Mouse (Mus musculus) forebrain, embryonic 16.5 days (tissue): Measurements from ENCODE around the gene Adamts12. TPM values are rescaled to one million over a fixed set of nuclear protein-coding genes. Genes with fewer than 3 reads are reported as not detected.

Experiments used
- ATAC-seq: fragments of 200-750 bp; cut with Nextera tagmentation; 2 replicates; pipeline ENCODE4 v1.8.0; 2017; ENCODE audit warnings: mild to moderate bottlenecking, moderate library complexity
- H3K27ac ChIP-seq: fragments of 300-500 bp; sonication (generic); 2 replicates; pipeline ENCODE4 v1.5.1; 2014; ENCODE audit warnings: low read length, control low read depth
- H3K27me3 ChIP-seq: fragments of 300-500 bp; sonication (generic); replicated peaks from 2 replicates; pipeline ENCODE4 v1.6.1; 2014; ENCODE audit warnings: low read length; ENCODE audit not compliant: control insufficient read depth, insufficient read depth
- H3K36me3 ChIP-seq: fragments of 300-500 bp; sonication (generic); 2 replicates; pipeline ENCODE4 v1.6.1; 2014; ENCODE audit not compliant: control insufficient read depth, insufficient read depth
- H3K4me1 ChIP-seq: fragments of 300-500 bp; sonication (generic); replicated peaks from 2 replicates; pipeline ENCODE4 v1.6.1; 2014; ENCODE audit warnings: low read length; ENCODE audit not compliant: control insufficient read depth, insufficient read depth
- H3K4me2 ChIP-seq: fragments of 300-500 bp; sonication (generic); 2 replicates; pipeline ENCODE4 v1.6.1; 2014; ENCODE audit warnings: mild to moderate bottlenecking, low read length, control low read depth
- H3K4me3 ChIP-seq: fragments of 300-500 bp; sonication (generic); replicated peaks from 2 replicates; pipeline ENCODE4 v1.5.1; 2014; ENCODE audit warnings: mild to moderate bottlenecking, low read length, control low read depth
- H3K9ac ChIP-seq: fragments of 300-500 bp; sonication (generic); replicated peaks from 2 replicates; pipeline ENCODE4 v1.6.1; 2014; ENCODE audit warnings: low read depth, low read length, control low read depth
- H3K9me3 ChIP-seq: fragments of 300-500 bp; sonication (generic); 2 replicates; pipeline ENCODE4 v1.6.1; 2016; ENCODE audit warnings: low read length; ENCODE audit not compliant: control insufficient read depth
- WGBS: fragments of 180-500 bp; shearing (Covaris S2); extraction: QIAGEN DNeasy Blood & Tissue Kit; methylation state at CpG from one replicate; pipeline ENCODE4 v1.1.7; 2014; 5-methylcytosine and 5-hydroxymethylcytosine counted together
- polyA plus RNA-seq: library from polyadenylated mRNA; unstranded; fragments of >200 nt; fragmentation: Nextera tagmentation; extraction: Ambion mirVana; gene quantifications from 2 replicates; pipeline ENCODE4 v1.2.1, GENCODE M21; 2015

The Adamts12 gene
- polyA plus RNA-seq, 1 experiment from 2014 or later, result 0.84 TPM

- no peak for ATAC-seq
Measured at GRCm38 (mm10) chr15:11174842-11175241, 110.3 kb downstream of the Adamts12 start.

GRCm38 (mm10) chr15:11177448-11177847 lies 112.9 kb downstream of the Adamts12 start:
- Histone ChIP-seq H3K4me3 (no peak overlapping the region), H3K4me2 (no peak overlapping the region), H3K4me1 (0 out of 2 replicates have a peak, but pooled peaks cover 2% of the 10 kb centered on the region), H3K27ac (no peak overlapping the region), H3K9me3 (no peaks in the 10 kb centered on the region), H3K27me3 (no peaks in the 10 kb centered on the region), H3K36me3 (no peaks in the 10 kb centered on the region), H3K9ac (no peak overlapping the region)
- WGBS, result 33% methylated on average over 9 of the region's 9 CpGs
- ATAC-seq, result no peak

More at GRCm38 (mm10) chr15:11174842-11175241, 110.3 kb downstream of the Adamts12 start:
- H3K36me3 ChIP-seq, result no peaks in the 10 kb centered on the region
- 0 out of 2 replicates have a peak, but pooled peaks cover 2% of the 10 kb centered on the region for H3K4me1 ChIP-seq
- no peak overlapping the region for H3K4me3 ChIP-seq
- 80% methylated on average over 13 of the region's 13 CpGs for WGBS
- no peak overlapping the region for H3K9ac ChIP-seq
- H3K27ac ChIP-seq, result no peak overlapping the region
- no peak overlapping the region for H3K4me2 ChIP-seq
- no peaks in the 10 kb centered on the region for H3K27me3 ChIP-seq
- no peaks in the 10 kb centered on the region for H3K9me3 ChIP-seq

GRCm38 (mm10) chr15:11179751-11180169 lies 115.2 kb downstream of the Adamts12 start:
- H3K27ac ChIP-seq, result no peak overlapping the region
- no peak overlapping the region for H3K4me2 ChIP-seq
- H3K9me3 ChIP-seq, result no peaks in the 10 kb centered on the region
- WGBS, result 63% methylated on average over 2 of the region's 2 CpGs
- H3K27me3 ChIP-seq, result no peaks in the 10 kb centered on the region
- no peak for ATAC-seq
- H3K36me3 ChIP-seq, result no peaks in the 10 kb centered on the region
- H3K4me3 ChIP-seq, result no peak overlapping the region
- 0 out of 2 replicates have a peak, but pooled peaks cover 2% of the 10 kb centered on the region for H3K4me1 ChIP-seq
- no peak overlapping the region for H3K9ac ChIP-seq

- 71% methylated on average over 4 of the region's 4 CpGs for WGBS
- H3K9me3 ChIP-seq, result no peaks in the 10 kb centered on the region
- no peak overlapping the region for H3K27ac ChIP-seq
- no peaks in the 10 kb centered on the region for H3K27me3 ChIP-seq
- H3K9ac ChIP-seq, result no peak overlapping the region
- H3K36me3 ChIP-seq, result no peaks in the 10 kb centered on the region
- no peak overlapping the region for H3K4me3 ChIP-seq
- ATAC-seq, result no peak
- no peak overlapping the region for H3K4me2 ChIP-seq
- H3K4me1 ChIP-seq, result no peaks in the 10 kb centered on the region
Measured at GRCm38 (mm10) chr15:11186711-11187110, 122.1 kb downstream of the Adamts12 start.

GRCm38 (mm10) chr15:11190447-11190846 lies 125.9 kb downstream of the Adamts12 start:
- 90% methylated on average over 4 of the region's 4 CpGs for WGBS
- no peaks in the 10 kb centered on the region for H3K9me3 ChIP-seq

GRCm38 (mm10) chr15:11192762-11193161 lies 128.2 kb downstream of the Adamts12 start:
- H3K4me2 ChIP-seq, result no peak overlapping the region
- no peak overlapping the region for H3K4me3 ChIP-seq
- H3K27ac ChIP-seq, result no peak overlapping the region
- ATAC-seq, result no peak
- no peak overlapping the region for H3K9ac ChIP-seq
- 84% methylated on average over 2 of the region's 2 CpGs for WGBS
- H3K27me3 ChIP-seq, result no peaks in the 10 kb centered on the region
- H3K36me3 ChIP-seq, result no peaks in the 10 kb centered on the region
- no peaks in the 10 kb centered on the region for H3K4me1 ChIP-seq
- no peaks in the 10 kb centered on the region for H3K9me3 ChIP-seq

More at GRCm38 (mm10) chr15:11190447-11190846, 125.9 kb downstream of the Adamts12 start:
- Histone ChIP-seq H3K4me3 (no peak overlapping the region), H3K27ac (no peak overlapping the region), H3K27me3 (no peaks in the 10 kb centered on the region), H3K4me1 (no peaks in the 10 kb centered on the region), H3K9ac (no peak overlapping the region), H3K36me3 (no peaks in the 10 kb centered on the region), H3K4me2 (no peak overlapping the region)
- no peak for ATAC-seq

GRCm38 (mm10) chr15:11197051-11197450 lies 132.5 kb downstream of the Adamts12 start:
- Histone ChIP-seq H3K4me3 (no peak overlapping the region), H3K27me3 (no peaks in the 10 kb centered on the region), H3K9ac (no peak overlapping the region), H3K36me3 (no peaks in the 10 kb centered on the region), H3K4me2 (no peak overlapping the region), H3K27ac (no peak overlapping the region), H3K4me1 (no peaks in the 10 kb centered on the region), H3K9me3 (no peaks in the 10 kb centered on the region)
- no peak for ATAC-seq
- 93% methylated on average over 6 of the region's 6 CpGs for whole genome bisulfite sequencing

GRCm38 (mm10) chr15:11198246-11198795 lies 133.7 kb downstream of the Adamts12 start:
- 57% methylated on average over 7 of the region's 7 CpGs for WGBS
- no peak overlapping the region for H3K4me3 ChIP-seq
- no peaks in the 10 kb centered on the region for H3K27me3 ChIP-seq
- no peaks in the 10 kb centered on the region for H3K36me3 ChIP-seq
- H3K9ac ChIP-seq, result no peak overlapping the region
- H3K27ac ChIP-seq, result no peak overlapping the region
- H3K9me3 ChIP-seq, result no peaks in the 10 kb centered on the region
- no peak for ATAC-seq
- H3K4me2 ChIP-seq, result no peak overlapping the region
- no peaks in the 10 kb centered on the region for H3K4me1 ChIP-seq

- H3K27me3 ChIP-seq, result no peaks in the 10 kb centered on the region
- no peaks in the 10 kb centered on the region for H3K9me3 ChIP-seq
- no peak overlapping the region for H3K4me3 ChIP-seq
- H3K4me1 ChIP-seq, result no peaks in the 10 kb centered on the region
- no peak for ATAC-seq
- WGBS, result 85% methylated on average over 6 of the region's 6 CpGs
- H3K36me3 ChIP-seq, result no peaks in the 10 kb centered on the region
- no peak overlapping the region for H3K9ac ChIP-seq
- no peak overlapping the region for H3K4me2 ChIP-seq
- H3K27ac ChIP-seq, result no peak overlapping the region
Measured at GRCm38 (mm10) chr15:11203084-11203483, 138.5 kb downstream of the Adamts12 start.

GRCm38 (mm10) chr15:11204934-11205333 lies 140.3 kb downstream of the Adamts12 start:
- ATAC-seq, result no peak
- Histone ChIP-seq H3K4me1 (no peaks in the 10 kb centered on the region), H3K4me2 (no peak overlapping the region), H3K9ac (no peak overlapping the region), H3K4me3 (no peak overlapping the region), H3K27me3 (no peaks in the 10 kb centered on the region), H3K9me3 (no peaks in the 10 kb centered on the region), H3K27ac (no peak overlapping the region), H3K36me3 (no peaks in the 10 kb centered on the region)
- WGBS, result 78% methylated on average over 3 of the region's 3 CpGs
